Mouse (Mus musculus): ENCODE measurements around the gene Gm10188.

DNA sequence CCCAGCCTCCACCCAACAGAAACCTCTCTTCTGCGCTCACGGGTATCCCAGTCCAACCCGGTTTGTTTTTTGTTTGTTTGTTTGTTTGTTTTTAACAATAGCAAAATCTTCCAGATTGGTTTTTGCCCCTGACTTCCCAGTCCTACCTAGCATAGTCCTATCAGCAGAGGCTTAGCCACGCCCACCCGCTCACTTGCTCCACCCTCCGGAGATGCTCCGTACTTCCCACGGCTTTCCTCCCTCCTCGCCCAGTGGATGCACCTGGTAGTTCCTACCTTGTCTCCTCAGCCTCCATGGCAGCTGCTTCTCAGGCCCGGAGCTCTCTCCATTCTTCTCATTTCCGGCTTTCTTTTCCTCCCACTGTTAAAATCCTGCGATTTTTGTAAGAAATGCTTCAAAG, 4.0 kb upstream of the Gm10188 start:
- TF ChIP-seq CTCF (IDR thresholded peaks at IDR 0.05; ENCODE audit: extremely low read depth, insufficient read depth, insufficient read length, insufficient replicate concordance) (no peak), POLR2A (IDR thresholded peaks at IDR 0.05; ENCODE audit: low read depth, low read length) (no peak)

All from spleen, adult 2 months (tissue).